Mouse (Mus musculus) testis, adult 2 months (tissue): ENCODE data around the gene Cox19. TPM values are rescaled to one million over a fixed set of nuclear protein-coding genes. Genes with fewer than 3 reads are reported as not detected.

ENCODE experiments used
- H3K27ac ChIP-seq: fragments of 200-500 bp; 2 replicates; pipeline ENCODE4 v1.5.1; 2012; ENCODE audit warnings: low read depth, low read length; ENCODE audit not compliant: control insufficient read depth, insufficient read depth
- H3K27me3 ChIP-seq: fragments of 200-500 bp; 2 replicates; pipeline ENCODE4 v1.6.1; 2012; ENCODE audit warnings: mild to moderate bottlenecking, low read length, moderate library complexity; ENCODE audit not compliant: control insufficient read depth, insufficient read depth
- H3K36me3 ChIP-seq: fragments of 200-500 bp; 2 replicates; pipeline ENCODE4 v1.6.1; 2012; ENCODE audit warnings: mild to moderate bottlenecking, low read length; ENCODE audit not compliant: control insufficient read depth, insufficient read depth
- H3K4me1 ChIP-seq: fragments of 200-500 bp; 2 replicates; pipeline ENCODE4 v1.6.1; 2012; ENCODE audit warnings: low read length; ENCODE audit not compliant: control insufficient read depth, insufficient read depth
- H3K4me3 ChIP-seq: fragments of 200-500 bp; 2 replicates; pipeline ENCODE4 v1.5.1; 2012; ENCODE audit warnings: low read depth, mild to moderate bottlenecking, low read length, moderate library complexity, mixed read lengths; ENCODE audit not compliant: control insufficient read depth
- CTCF ChIP-seq: fragments of 200-500 bp; IDR thresholded peaks from 2 replicates; pipeline ENCODE4 v1.5.1; 2012; ENCODE audit warnings: low read depth, mild to moderate bottlenecking, inconsistent platforms, low read length, moderate library complexity; ENCODE audit not compliant: control insufficient read depth, insufficient read depth, insufficient replicate concordance
- POLR2A ChIP-seq: fragments of 200-500 bp; IDR thresholded peaks from 2 replicates; pipeline ENCODE4 v1.6.1; 2012; ENCODE audit warnings: low read depth, mild to moderate bottlenecking, inconsistent platforms, low read length, moderate library complexity; ENCODE audit not compliant: control insufficient read depth
- polyA plus RNA-seq: library from polyadenylated mRNA; depleted of rRNA; stranded (reverse); fragments of >200 nt; gene quantifications from 2 replicates; pipeline ENCODE4 v1.2.3, GENCODE M21; 2012

Cox19 gene
- polyA plus RNA-seq, 1 experiment = 42.2 TPM

DNA sequence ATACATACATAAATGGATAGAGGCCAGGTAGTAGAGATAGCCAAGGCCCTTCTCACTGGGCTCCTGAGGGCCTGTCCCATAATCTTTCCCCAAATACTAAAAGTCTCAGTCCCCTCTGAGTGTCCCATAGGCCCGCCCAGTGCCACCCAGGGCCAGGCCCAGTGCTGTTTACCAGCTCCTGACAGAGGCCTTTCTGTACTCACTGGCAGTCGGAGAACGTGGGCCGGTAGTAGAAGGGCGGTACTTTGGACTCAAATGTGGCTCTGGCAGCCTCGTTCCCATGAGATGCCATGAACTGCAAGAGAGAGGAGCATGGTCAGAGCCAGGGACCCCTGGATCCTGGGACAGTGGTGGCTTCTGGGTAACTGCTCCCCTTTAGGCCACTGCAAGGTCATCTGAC lies 49.1 kb downstream of the Cox19 start:
- Histone ChIP-seq H3K4me3 (no peak overlapping the region), H3K27ac (no peak overlapping the region), H3K36me3 (no peaks in the 10 kb centered on the region), H3K27me3 (no peaks in the 10 kb centered on the region), H3K4me1 (peaks cover 6% of the 10 kb centered on the region)
- TF ChIP-seq POLR2A (no peak), CTCF (no peak)

GRCm38 (mm10) chr5:139297745-139298144 lies 53.5 kb downstream of the Cox19 start:
- Histone ChIP-seq H3K27me3 (no peaks in the 10 kb centered on the region), H3K4me3 (no peak overlapping the region), H3K4me1 (no peaks in the 10 kb centered on the region), H3K27ac (no peak overlapping the region), H3K36me3 (no peaks in the 10 kb centered on the region)
- TF ChIP-seq CTCF = no peak
- TF ChIP-seq POLR2A = no peak

- Histone ChIP-seq H3K36me3 (no peaks in the 10 kb centered on the region), H3K4me1 (no peaks in the 10 kb centered on the region), H3K27ac (no peak overlapping the region), H3K4me3 (no peak overlapping the region), H3K27me3 (no peaks in the 10 kb centered on the region)
- no peak for TF ChIP-seq CTCF
- no peak for TF ChIP-seq POLR2A
These were observed 54.1 kb downstream of the Cox19 start for GRCm38 (mm10) chr5:139297092-139297491.

DNA sequence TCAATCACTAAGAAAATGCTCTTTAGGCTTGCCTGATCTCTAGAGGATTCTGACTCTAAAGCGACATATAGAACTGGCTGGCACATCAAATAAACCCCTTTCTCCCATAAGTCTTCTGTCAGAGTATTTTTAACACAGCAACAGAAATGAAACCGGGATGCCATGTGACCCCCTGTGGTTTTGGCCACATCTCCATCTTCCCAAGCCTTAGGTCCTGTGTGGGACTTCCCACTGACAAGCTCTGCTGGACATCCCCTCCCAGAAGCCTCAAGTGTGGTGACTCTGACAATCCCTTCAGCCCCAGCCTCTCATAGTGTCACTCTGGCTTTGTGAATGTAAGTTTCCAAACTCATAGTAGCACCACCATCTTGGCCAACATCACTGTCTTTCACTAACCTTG lies 57.1 kb downstream of the Cox19 start:
- no peak for TF ChIP-seq POLR2A
- no peak for TF ChIP-seq CTCF
- no peak overlapping the region for H3K27ac ChIP-seq
- H3K36me3 ChIP-seq = no peaks in the 10 kb centered on the region
- H3K4me1 ChIP-seq = no peaks in the 10 kb centered on the region
- H3K4me3 ChIP-seq = no peak overlapping the region
- H3K27me3 ChIP-seq = no peaks in the 10 kb centered on the region

GRCm38 (mm10) chr5:139291811-139292560 lies 59.2 kb downstream of the Cox19 start:
- TF ChIP-seq POLR2A = no peak
- no peak for TF ChIP-seq CTCF
- no peaks in the 10 kb centered on the region for H3K27me3 ChIP-seq
- H3K4me1 ChIP-seq = peaks cover 4% of the 10 kb centered on the region
- no peak overlapping the region for H3K4me3 ChIP-seq
- H3K27ac ChIP-seq = no peak overlapping the region
- H3K36me3 ChIP-seq = no peaks in the 10 kb centered on the region

- peaks cover 4% of the 10 kb centered on the region for H3K4me1 ChIP-seq
- no peaks in the 10 kb centered on the region for H3K36me3 ChIP-seq
- no peak for TF ChIP-seq CTCF
- no peak for TF ChIP-seq POLR2A
- H3K27ac ChIP-seq = no peak overlapping the region
- no peaks in the 10 kb centered on the region for H3K27me3 ChIP-seq
- H3K4me3 ChIP-seq = no peak overlapping the region
These were observed 60.6 kb downstream of the Cox19 start for GRCm38 (mm10) chr5:139290467-139291259.

GRCm38 (mm10) chr5:139288591-139288990 lies 62.6 kb downstream of the Cox19 start:
- H3K27ac ChIP-seq = no peak overlapping the region
- TF ChIP-seq POLR2A (no peak), CTCF (no peak)
- H3K27me3 ChIP-seq = no peaks in the 10 kb centered on the region
- no peak overlapping the region for H3K4me3 ChIP-seq
- H3K4me1 ChIP-seq = peaks cover 5% of the 10 kb centered on the region
- H3K36me3 ChIP-seq = no peaks in the 10 kb centered on the region
